ENCODE assay signal across 17 mouse cellular contexts in the genomic region with DNA sequence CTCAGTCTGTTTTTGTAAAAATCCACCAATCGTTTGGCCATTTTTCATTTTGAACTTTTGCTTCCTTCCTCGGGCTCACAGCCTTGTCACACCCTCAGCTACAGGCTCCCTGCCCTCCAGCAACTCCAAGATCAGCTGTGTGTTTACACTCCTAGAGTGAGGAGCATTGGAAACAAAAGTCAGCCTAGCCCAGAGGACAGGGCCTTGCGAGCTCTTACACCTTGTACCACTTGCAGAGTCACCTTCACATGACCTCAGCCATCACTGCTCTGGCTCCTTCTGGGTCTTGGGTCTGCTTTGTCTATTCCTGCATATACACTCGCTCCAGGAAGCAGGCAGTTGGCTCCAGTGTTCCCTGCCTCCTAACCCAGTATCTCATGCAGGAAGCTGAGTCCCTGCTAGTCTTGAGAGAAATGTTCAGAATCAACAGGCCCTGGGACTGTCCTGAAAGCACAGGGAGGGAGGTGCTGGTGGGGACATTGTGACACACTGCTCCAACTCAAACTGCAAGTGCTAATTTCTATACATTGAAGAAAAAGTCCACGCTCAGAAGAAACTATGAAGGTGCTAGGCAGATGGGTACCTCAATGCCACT.
DNase-seq lines count a peak whose midpoint lies in the region; ATAC-seq and TF ChIP-seq lines count a peak whose summit lies in the region.
"Had no signal": no experiment of that assay in that cellular context is flagged by ENCODE, and none has a peak within 500 bp of the region (broad histone marks: within the 10 kb centered on the region; RNA-seq: fewer than 3 reads in every experiment).

No protein-coding gene starts in this region.

- no peak for TF ChIP-seq CTCF in heart, postnatal 0 days (IDR thresholded peaks at IDR 0.05; ENCODE audit: low read depth)
- no peak for TF ChIP-seq CTCF in lung, postnatal 0 days (IDR thresholded peaks at IDR 0.05)

- peak; percentile 15 for DNase-seq in heart, postnatal 0 days (ENCODE audit: low spot score)
- no peak for DNase-seq in heart, adult 9 months (ENCODE audit: low spot score in 2 of 2)
- DNase-seq in lung, postnatal 0 days (ENCODE audit: low spot score), result no peak
- DNase-seq in lung, postnatal 10 days, result no peak
- DNase-seq in ZHBTc4 (ENCODE audit: low read depth, low spot score), result peak; percentile 83
- no peak for DNase-seq in layer of hippocampus, adult 18-20 months (ENCODE audit: low spot score in 2 of 2)
- DNase-seq in layer of hippocampus, adult 9-10 months (ENCODE audit: low spot score), result no peak
- DNase-seq: adrenal gland, postnatal 14 days; cerebellum, adult 9-10 months; gastrocnemius, postnatal 25 days; kidney, adult 9 months; right cerebral cortex, postnatal 4 days had no signal

- H3K27me3 ChIP-seq in heart, postnatal 0 days (ENCODE audit: control insufficient read depth, insufficient read depth, low read length), result no peaks in the 10 kb centered on the region
- H3K27me3 ChIP-seq in lung, postnatal 0 days (replicated peaks; ENCODE audit: insufficient read depth, low read length), result no peaks in the 10 kb centered on the region
- no peaks in the 10 kb centered on the region for H3K27me3 ChIP-seq in stomach, embryonic 14.5 days (ENCODE audit: control insufficient read depth, insufficient read depth, low read length)
- H3K27me3 ChIP-seq: CH12.LX had no signal

- peak; percentile 41 for ATAC-seq in heart, postnatal 0 days (ENCODE audit: insufficient read depth, low read depth)
- ATAC-seq in lung, postnatal 0 days, result peak; percentile 40; the same call in 1 of the 2 replicates
- 0 out of 2 replicates have a peak, but pooled peaks have one; percentile 30 for ATAC-seq in stomach, embryonic 14.5 days (ENCODE audit: insufficient number of reproducible peaks, insufficient read depth, low FRiP score, low read depth)

- no peak overlapping the region for H3K4me2 ChIP-seq in heart, postnatal 0 days (ENCODE audit: low read depth, low read length)
- no peak overlapping the region for H3K4me2 ChIP-seq in lung, postnatal 0 days (replicated peaks; ENCODE audit: low read depth, low read length)
- no peak overlapping the region for H3K4me2 ChIP-seq in stomach, embryonic 14.5 days (replicated peaks; ENCODE audit: low read depth, low read length)
- H3K4me2 ChIP-seq: hindbrain, embryonic 14.5 days; midbrain, embryonic 11.5 days had no signal

- peak overlapping the region; percentile 56 for H3K27ac ChIP-seq in heart, postnatal 0 days (ENCODE audit: low read depth)
- H3K27ac ChIP-seq in lung, postnatal 0 days (ENCODE audit: low read length), result no peak overlapping the region
- H3K27ac ChIP-seq in stomach, embryonic 14.5 days (ENCODE audit: low read length), result 0 out of 2 replicates have a peak overlapping the region, but pooled peaks have one; percentile 13
- H3K27ac ChIP-seq: hindbrain, embryonic 14.5 days had no signal

- no peak overlapping the region for H3K4me3 ChIP-seq in heart, postnatal 0 days (ENCODE audit: low read depth, low read length)
- no peak overlapping the region for H3K4me3 ChIP-seq in lung, postnatal 0 days (ENCODE audit: low read depth, low read length)
- H3K4me3 ChIP-seq in stomach, embryonic 14.5 days (ENCODE audit: low read depth, low read length), result no peak overlapping the region
- H3K4me3 ChIP-seq: myocyte had no signal

- TF ChIP-seq EP300 in heart, postnatal 0 days (IDR thresholded peaks at IDR 0.05; ENCODE audit: low read depth), result no peak
- no peak for TF ChIP-seq EP300 in lung, postnatal 0 days (IDR thresholded peaks at IDR 0.05)

- no peak overlapping the region for H3K9ac ChIP-seq in heart, postnatal 0 days (replicated peaks; ENCODE audit: low read depth, low read length)
- H3K9ac ChIP-seq in lung, postnatal 0 days (replicated peaks; ENCODE audit: low read depth), result no peak overlapping the region
- no peak overlapping the region for H3K9ac ChIP-seq in stomach, embryonic 14.5 days (replicated peaks; ENCODE audit: low read depth, low read length)
- H3K9ac ChIP-seq: hindbrain, embryonic 14.5 days had no signal

- H3K9me3 ChIP-seq in heart, postnatal 0 days (replicated peaks; ENCODE audit: control insufficient read depth, low read length), result no peaks in the 10 kb centered on the region
- H3K9me3 ChIP-seq in lung, postnatal 0 days (ENCODE audit: low read length), result no peaks in the 10 kb centered on the region
- no peaks in the 10 kb centered on the region for H3K9me3 ChIP-seq in stomach, embryonic 14.5 days (ENCODE audit: control insufficient read depth, low read depth, low read length)

- no peaks in the 10 kb centered on the region for H3K36me3 ChIP-seq in heart, postnatal 0 days (replicated peaks; ENCODE audit: control insufficient read depth, insufficient read depth, low read length)
- H3K36me3 ChIP-seq in lung, postnatal 0 days (ENCODE audit: insufficient read depth, low read length), result no peaks in the 10 kb centered on the region
- H3K36me3 ChIP-seq in stomach, embryonic 14.5 days (ENCODE audit: control insufficient read depth, insufficient read depth, low read length), result no peaks in the 10 kb centered on the region

- 0 out of 2 replicates have a peak, but pooled peaks cover 10% of the 10 kb centered on the region for H3K4me1 ChIP-seq in heart, postnatal 0 days (ENCODE audit: control insufficient read depth, insufficient read depth)
- H3K4me1 ChIP-seq in lung, postnatal 0 days (ENCODE audit: insufficient read depth, low read depth, low read length), result no peaks in the 10 kb centered on the region
- peaks cover 22% of the 10 kb centered on the region for H3K4me1 ChIP-seq in stomach, embryonic 14.5 days (ENCODE audit: control insufficient read depth, insufficient read depth, low read length)

- WGBS in heart, postnatal 0 days, result 42% methylated on average over 5 of the region's 5 CpGs
- WGBS in lung, postnatal 0 days, result 38% methylated on average over 5 of the region's 5 CpGs
- whole genome bisulfite sequencing in stomach, embryonic 14.5 days, result 39% methylated on average over 5 of the region's 5 CpGs

Comparison
In these comparisons a context has a peak if more than half of its experiments do, and no peak if none do; other contexts are left out.
1. DNase-seq: peak in heart, postnatal 0 days (single experiment) and ZHBTc4 (single experiment); none in heart, adult 9 months (0 of 2), lung, postnatal 0 days (single experiment), lung, postnatal 10 days (single experiment), layer of hippocampus, adult 18-20 months (0 of 2) and layer of hippocampus, adult 9-10 months (single experiment).
2. Peak in every context shown above with its lines, with median percentiles within 50 percentile points of each other: ATAC-seq.